Mouse (Mus musculus) myocyte (in vitro differentiated cells): ENCODE data around the gene Oxct2a. TPM values are rescaled to one million over a fixed set of nuclear protein-coding genes. Genes with fewer than 3 reads are reported as not detected.

ENCODE experiments used
- H3K27me3 ChIP-seq: one replicate; pipeline ENCODE4 v1.6.1; 2011; ENCODE audit not compliant: control insufficient read depth, insufficient read depth, insufficient read length
- H3K36me3 ChIP-seq: one replicate; pipeline ENCODE4 v1.6.1; 2011; ENCODE audit not compliant: control insufficient read depth, insufficient read depth
- H3K4me2 ChIP-seq: one replicate; pipeline ENCODE4 v1.6.1; 2011; ENCODE audit warnings: low read depth, control low read depth
- H3K4me3 ChIP-seq: one replicate; pipeline ENCODE4 v1.5.1; 2011; ENCODE audit warnings: mild to moderate bottlenecking, control low read depth, moderate library complexity
- H3K79me2 ChIP-seq: one replicate; pipeline ENCODE4 v1.6.1; 2011; ENCODE audit not compliant: control insufficient read depth, insufficient read depth
- H3ac ChIP-seq: one replicate; pipeline ENCODE4 v1.6.1; 2011; ENCODE audit not compliant: control insufficient read depth, insufficient read length
- CEBPB ChIP-seq: IDR thresholded peaks from 2 replicates; pipeline ENCODE4 v1.6.1; 2011; ENCODE audit warnings: mild to moderate bottlenecking, moderate library complexity; ENCODE audit not compliant: poor library complexity, insufficient read depth, severe bottlenecking
- E2F4 ChIP-seq: IDR thresholded peaks from one replicate; pipeline ENCODE4 v1.6.1; 2011; ENCODE audit warnings: mild to moderate bottlenecking, control low read depth, moderate library complexity; ENCODE audit not compliant: insufficient read depth
- MAX ChIP-seq: IDR thresholded peaks from one replicate; pipeline ENCODE4 v1.6.1; 2011; ENCODE audit warnings: low read depth, mild to moderate bottlenecking, control low read depth
- MYOD1 ChIP-seq, 3 experiments: IDR thresholded peaks; one replicate each; pipeline ENCODE4 v1.6.1; 2011; ENCODE audit warnings: control low read depth in 2 of 3, low read depth in 2 of 3, mild to moderate bottlenecking in 2 of 3, moderate library complexity in 1 of 3; ENCODE audit not compliant: insufficient read length in 2 of 3, control insufficient read depth in 1 of 3
- MYOG ChIP-seq, 3 experiments: IDR thresholded peaks; one replicate each; pipeline ENCODE4 v1.6.1; 2011; ENCODE audit warnings: control low read depth in 2 of 3, low read depth in 2 of 3, mild to moderate bottlenecking in 2 of 3; ENCODE audit not compliant: insufficient read length in 2 of 3, control insufficient read depth in 1 of 3, insufficient read depth in 1 of 3
- POLR2A ChIP-seq: IDR thresholded peaks from one replicate; pipeline ENCODE4 v1.6.1; 2011; ENCODE audit warnings: low read depth, mild to moderate bottlenecking, control low read depth, moderate library complexity; ENCODE audit not compliant: insufficient read length
- POLR2AphosphoS2 ChIP-seq: IDR thresholded peaks from one replicate; pipeline ENCODE4 v1.6.1; 2011; ENCODE audit warnings: low read depth, control low read depth; ENCODE audit not compliant: insufficient read length
- REST ChIP-seq: IDR thresholded peaks from one replicate; pipeline ENCODE4 v1.6.1; 2011; ENCODE audit warnings: mild to moderate bottlenecking, control low read depth, moderate library complexity; ENCODE audit not compliant: insufficient read depth, insufficient read length
- SRF ChIP-seq: IDR thresholded peaks from one replicate; pipeline ENCODE4 v1.6.1; 2011; ENCODE audit warnings: low read depth; ENCODE audit not compliant: control insufficient read depth, insufficient read length
- TCF12 ChIP-seq: IDR thresholded peaks from one replicate; pipeline ENCODE4 v1.6.1; 2011; ENCODE audit warnings: mild to moderate bottlenecking, control low read depth; ENCODE audit not compliant: poor library complexity, insufficient read depth, severe bottlenecking
- TCF3 ChIP-seq: IDR thresholded peaks from one replicate; pipeline ENCODE4 v1.6.1; 2011; ENCODE audit warnings: low read depth, control low read depth; ENCODE audit not compliant: insufficient read length
- USF1 ChIP-seq: IDR thresholded peaks from one replicate; pipeline ENCODE4 v1.6.1; 2011; ENCODE audit warnings: low read depth, mild to moderate bottlenecking, control low read depth, moderate library complexity
- polyA plus RNA-seq: library from polyadenylated mRNA; unstranded; fragments of >200 nt; fragmentation: generic; extraction: Trizol; gene quantifications from one replicate; pipeline ENCODE4 v1.2.1, GENCODE M21; 2012; ENCODE audit warnings: missing spikeins

Gene Oxct2a
- polyA plus RNA-seq, 1 experiment: 0.04 TPM

DNA sequence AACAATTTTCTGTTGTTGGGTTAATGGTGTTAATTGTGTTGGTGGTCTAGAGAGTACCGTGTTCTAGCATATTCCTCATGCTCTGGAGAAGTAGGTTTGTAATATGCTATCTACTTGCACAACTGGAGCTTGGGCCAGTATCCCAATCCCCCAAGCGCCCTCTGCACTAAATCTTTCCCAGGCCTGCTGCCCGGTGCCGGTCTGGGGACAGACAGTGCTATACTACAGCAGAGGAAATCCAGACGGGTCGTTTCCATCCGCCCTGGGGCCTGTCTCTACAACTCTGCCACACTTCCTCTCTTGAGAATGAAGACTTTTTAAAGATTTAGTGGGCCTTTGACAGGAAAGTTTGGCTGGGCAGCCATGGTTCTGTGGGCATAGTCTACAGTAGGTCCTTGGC, 30.4 kb downstream of the Oxct2a start:
- Histone ChIP-seq H3K4me3 (no peak overlapping the region), H3K36me3 (peaks cover 60% of the 10 kb centered on the region), H3K27me3 (no peaks in the 10 kb centered on the region), H3K4me2 (no peak overlapping the region), H3K79me2 (peaks cover 5% of the 10 kb centered on the region), H3ac (no peak overlapping the region)
- TF ChIP-seq MYOG (IDR thresholded peaks at IDR 0.05; ENCODE audit: control insufficient read depth in 1 of 3, insufficient read depth in 1 of 3, insufficient read length in 2 of 3, low read depth in 2 of 3) (no peak), MYOD1 (IDR thresholded peaks at IDR 0.05; ENCODE audit: control insufficient read depth in 1 of 3, insufficient read length in 2 of 3, low read depth in 2 of 3) (no peak), TCF3 (no peak), E2F4 (no peak), REST (no peak), POLR2A (no peak), MAX (no peak), USF1 (no peak), TCF12 (no peak)

DNA sequence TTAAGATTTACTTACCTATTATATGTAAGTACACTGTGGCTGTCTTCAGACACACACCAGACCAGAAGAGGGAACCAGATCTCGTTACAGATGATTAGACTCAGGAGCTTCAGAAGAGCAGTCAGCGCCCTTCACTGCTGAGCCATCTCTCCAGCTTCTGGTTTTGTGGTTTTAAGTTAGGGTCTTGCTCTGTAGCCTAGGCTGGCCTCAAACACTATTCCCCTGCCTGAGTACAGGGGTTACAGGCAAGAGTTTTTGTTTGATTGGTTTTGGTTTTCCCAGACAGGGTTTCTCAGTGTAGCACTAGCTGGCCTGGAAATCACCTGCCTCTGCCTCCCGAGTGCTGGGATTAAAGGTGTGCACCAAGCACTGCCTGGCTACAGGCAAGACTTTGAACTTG, 31.0 kb downstream of the Oxct2a start:
- TF ChIP-seq POLR2A (no peak), TCF3 (no peak)
- Histone ChIP-seq H3K36me3 (peaks cover 65% of the 10 kb centered on the region), H3K79me2 (peaks cover 11% of the 10 kb centered on the region), H3K4me3 (no peak overlapping the region), H3K4me2 (no peak overlapping the region), H3K27me3 (no peaks in the 10 kb centered on the region), H3ac (no peak overlapping the region)

DNA sequence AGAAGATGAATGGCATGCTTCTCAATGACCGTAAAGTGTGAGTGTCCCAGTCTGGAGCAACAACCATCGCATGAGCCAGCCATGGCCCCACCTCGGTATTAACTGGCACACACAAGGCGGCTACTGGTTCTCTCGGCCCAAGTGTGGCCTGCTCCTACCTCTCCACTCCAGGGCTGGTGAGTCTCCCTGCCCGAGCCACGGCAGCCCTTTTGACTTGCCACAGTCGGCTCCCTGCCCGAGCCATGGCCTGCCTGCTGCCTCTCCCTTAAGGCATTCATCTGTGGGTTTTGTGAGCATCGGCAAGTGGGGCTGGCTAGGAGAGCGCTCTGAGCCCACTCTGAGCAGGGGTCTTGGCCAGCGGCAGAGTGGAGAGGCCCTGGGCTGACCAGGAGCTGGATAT, 34.4 kb downstream of the Oxct2a start:
- peaks cover 55% of the 10 kb centered on the region for H3K36me3 ChIP-seq
- no peak for TF ChIP-seq MAX
- no peak for TF ChIP-seq TCF3
- TF ChIP-seq POLR2AphosphoS2: no peak
- TF ChIP-seq CEBPB: no peak
- TF ChIP-seq TCF12: no peak
- no peak for TF ChIP-seq MYOG (IDR thresholded peaks at IDR 0.05; ENCODE audit: control insufficient read depth in 1 of 3, insufficient read depth in 1 of 3, insufficient read length in 2 of 3, low read depth in 2 of 3)
- TF ChIP-seq SRF: no peak
- no peak for TF ChIP-seq E2F4
- TF ChIP-seq POLR2A: no peak
- TF ChIP-seq MYOD1 (IDR thresholded peaks at IDR 0.05; ENCODE audit: control insufficient read depth in 1 of 3, insufficient read length in 2 of 3, low read depth in 2 of 3): no peak
- TF ChIP-seq USF1: no peak
- TF ChIP-seq REST: no peak
- no peaks in the 10 kb centered on the region for H3K27me3 ChIP-seq
- no peak overlapping the region for H3K4me2 ChIP-seq
- no peak overlapping the region for H3ac ChIP-seq
- no peak overlapping the region for H3K4me3 ChIP-seq
- H3K79me2 ChIP-seq: peaks cover 44% of the 10 kb centered on the region

DNA sequence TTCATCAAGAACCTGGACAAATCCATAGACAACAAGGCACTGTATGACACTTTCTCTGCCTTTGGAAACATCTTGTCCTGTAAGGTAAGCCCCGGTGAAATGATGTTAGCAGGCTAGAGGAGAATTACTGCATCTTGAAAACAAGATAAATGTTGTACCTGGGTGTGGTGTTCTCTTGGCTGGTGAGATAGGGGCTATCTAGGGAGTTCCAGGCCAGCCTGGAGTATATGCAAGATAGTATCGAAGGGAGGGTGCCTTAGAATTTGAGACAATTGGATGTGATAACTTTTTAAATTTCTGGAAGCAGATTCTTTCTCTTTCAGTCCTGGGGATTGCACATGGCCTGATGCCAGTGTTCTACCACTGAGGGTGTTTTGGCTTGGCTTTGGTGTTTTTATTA, 36.6 kb downstream of the Oxct2a start:
- TF ChIP-seq TCF3: no peak
- no peak for TF ChIP-seq E2F4
- TF ChIP-seq REST: no peak
- TF ChIP-seq MAX: no peak
- no peak for TF ChIP-seq USF1
- TF ChIP-seq MYOG (IDR thresholded peaks at IDR 0.05; ENCODE audit: control insufficient read depth in 1 of 3, insufficient read depth in 1 of 3, insufficient read length in 2 of 3, low read depth in 2 of 3): no peak
- TF ChIP-seq CEBPB: no peak
- Histone ChIP-seq H3K79me2 (peaks cover 51% of the 10 kb centered on the region), H3K36me3 (peaks cover 40% of the 10 kb centered on the region), H3K27me3 (no peaks in the 10 kb centered on the region), H3K4me3 (no peak overlapping the region), H3ac (no peak overlapping the region), H3K4me2 (peak overlapping the region; percentile 99)

DNA sequence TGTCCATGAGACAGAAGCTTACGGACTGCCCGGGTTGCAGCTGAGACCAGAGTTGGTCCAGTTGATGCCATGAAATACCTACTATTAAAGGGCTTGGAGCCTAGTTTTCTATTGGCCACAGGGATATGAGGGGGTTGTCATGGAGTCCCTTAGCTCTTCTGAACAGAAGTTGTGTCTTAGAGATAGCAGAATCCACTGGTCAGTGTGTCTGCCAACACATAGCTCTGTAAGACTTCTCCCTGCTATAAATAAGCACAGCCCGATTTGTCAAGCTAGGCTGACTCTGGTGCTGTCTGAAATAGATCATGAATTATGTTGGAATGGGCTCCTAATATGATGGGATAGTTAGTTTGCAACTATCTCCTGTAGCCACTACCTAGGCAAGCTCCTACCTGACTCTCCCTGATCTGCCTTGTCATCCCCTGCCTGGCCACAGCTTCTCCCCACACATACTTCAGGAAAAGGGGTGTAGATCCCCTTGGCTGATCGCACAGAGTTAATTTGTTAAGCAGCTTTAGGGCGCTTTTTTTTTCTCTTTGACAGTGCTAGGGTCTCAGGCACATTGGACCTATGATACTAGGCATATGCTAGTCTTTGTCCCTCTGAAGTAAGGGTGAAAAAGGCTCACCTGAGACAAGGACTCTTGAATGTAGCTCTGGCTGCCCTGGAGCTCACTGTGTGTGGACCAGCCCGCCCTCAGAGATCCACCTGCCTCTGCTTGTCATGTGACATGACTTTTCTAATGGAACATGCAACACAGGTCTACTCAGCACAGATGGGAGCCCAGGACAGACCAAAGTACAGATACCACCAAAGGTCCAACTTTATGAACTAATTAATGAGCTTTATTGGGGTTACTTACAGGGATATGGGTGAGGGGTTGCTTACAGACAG, 38.5 kb downstream of the Oxct2a start:
- Histone ChIP-seq H3K36me3 (peaks cover 27% of the 10 kb centered on the region), H3K79me2 (peaks cover 51% of the 10 kb centered on the region), H3K27me3 (no peaks in the 10 kb centered on the region), H3ac (peak overlapping the region; percentile 11), H3K4me3 (peak overlapping the region; percentile 80), H3K4me2 (peak overlapping the region; percentile 99)
- no peak for TF ChIP-seq POLR2A
- TF ChIP-seq MYOD1 (IDR thresholded peaks at IDR 0.05; ENCODE audit: control insufficient read depth in 1 of 3, insufficient read length in 2 of 3, low read depth in 2 of 3): peak in 2 of 3 experiments; percentile 42 to 61
- no peak for TF ChIP-seq CEBPB
- no peak for TF ChIP-seq REST
- no peak for TF ChIP-seq E2F4
